Mouse (Mus musculus): ENCODE measurements at regions not wholly inside any gene's neighbourhood (a gene's known extent, or its start where the extent isn't known, plus 50 kb on each side); places are given as distances from the start of the nearest gene placed in this dataset.

GRCm38 (mm10) chr12:54361762-54362161 lies 158.1 kb upstream of the Egln3 start:
- TF ChIP-seq MAFK (IDR thresholded peaks at IDR 0.05; ENCODE audit: insufficient read depth, low read depth, low read length) (no peak), CHD2 (IDR thresholded peaks at IDR 0.05; ENCODE audit: low read depth, low read length) (no peak), ZNF384 (IDR thresholded peaks at IDR 0.05; ENCODE audit: low read depth, low read length) (no peak), HCFC1 (IDR thresholded peaks at IDR 0.05; ENCODE audit: borderline replicate concordance, insufficient read depth, low read length) (no peak), ZC3H11A (IDR thresholded peaks at IDR 0.05; ENCODE audit: borderline replicate concordance, low read depth, low read length) (no peak)
- no peak overlapping the region for H3K9ac ChIP-seq (ENCODE audit: insufficient read depth, low read depth, low read length, poor library complexity, severe bottlenecking)

GRCm38 (mm10) chr12:54354187-54354586 lies 150.5 kb upstream of the Egln3 start:
- no peak overlapping the region for H3K4me3 ChIP-seq (ENCODE audit: insufficient read depth in 1 of 2, low read depth in 1 of 2, low read length in 2 of 2, poor library complexity in 1 of 2, severe bottlenecking in 1 of 2)
- peaks cover 5% of the 10 kb centered on the region; the same call in 1 of the 2 replicates for H3K9me3 ChIP-seq (ENCODE audit: control insufficient read depth, insufficient read depth, low read depth, low read length)
- peaks cover 2 to 8% of the 10 kb centered on the region in 2 experiments; a peak in 3 of 4 replicates for H3K4me1 ChIP-seq (ENCODE audit: control insufficient read depth in 2 of 2, insufficient read depth in 2 of 2, low read length in 2 of 2, poor library complexity in 1 of 2)
- H3K27ac ChIP-seq (ENCODE audit: insufficient read depth, low read depth, low read length, poor library complexity, severe bottlenecking), result no peak overlapping the region
- H3K36me3 ChIP-seq (ENCODE audit: control insufficient read depth, insufficient read depth, low read length, poor library complexity, severe bottlenecking), result no peaks in the 10 kb centered on the region; the same call in 1 of the 2 replicates
- DNase-seq (ENCODE audit: low read depth, low spot score), result no peak
- in situ Hi-C loops (cut with MboI; ENCODE audit: low sequenced_read_pairs in 2 of 2, unreplicated experiment in 2 of 2), result no loop called here
- H3K9ac ChIP-seq (ENCODE audit: insufficient read depth, low read depth, low read length, poor library complexity, severe bottlenecking), result no peak overlapping the region
- no peak for TF ChIP-seq ZC3H11A (IDR thresholded peaks at IDR 0.05; ENCODE audit: borderline replicate concordance, low read depth, low read length)
- TF ChIP-seq CHD2 (IDR thresholded peaks at IDR 0.05; ENCODE audit: low read depth, low read length), result no peak
- no peak for TF ChIP-seq ZNF384 (IDR thresholded peaks at IDR 0.05; ENCODE audit: low read depth, low read length)
- TF ChIP-seq MAFK (IDR thresholded peaks at IDR 0.05; ENCODE audit: insufficient read depth, low read depth, low read length), result no peak
- no peak for TF ChIP-seq HCFC1 (IDR thresholded peaks at IDR 0.05; ENCODE audit: borderline replicate concordance, insufficient read depth, low read length)

More at GRCm38 (mm10) chr12:54361762-54362161, 158.1 kb upstream of the Egln3 start:
- Histone ChIP-seq H3K27ac (ENCODE audit: insufficient read depth, low read depth, low read length, poor library complexity, severe bottlenecking) (no peak overlapping the region), H3K36me3 (ENCODE audit: control insufficient read depth, insufficient read depth, low read length, poor library complexity, severe bottlenecking) (no peaks in the 10 kb centered on the region; the same call in none of the 2 replicates), H3K9me3 (ENCODE audit: control insufficient read depth, insufficient read depth, low read depth, low read length) (peaks cover 15% of the 10 kb centered on the region), H3K4me3 (ENCODE audit: insufficient read depth in 1 of 2, low read depth in 1 of 2, low read length in 2 of 2, poor library complexity in 1 of 2, severe bottlenecking in 1 of 2) (no peak overlapping the region), H3K4me1 (ENCODE audit: control insufficient read depth in 2 of 2, insufficient read depth in 2 of 2, low read length in 2 of 2, poor library complexity in 1 of 2) (no peaks in the 10 kb centered on the region)
- in situ Hi-C loops (cut with MboI; ENCODE audit: low sequenced_read_pairs in 2 of 2, unreplicated experiment in 2 of 2), result no loop called here
- no peak for DNase-seq (ENCODE audit: low read depth, low spot score)

- DNase-seq (ENCODE audit: low read depth, low spot score), result no peak
- no peaks in the 10 kb centered on the region; the same call in 1 of the 2 replicates for H3K36me3 ChIP-seq (ENCODE audit: control insufficient read depth, insufficient read depth, low read length, poor library complexity, severe bottlenecking)
- H3K27ac ChIP-seq (ENCODE audit: insufficient read depth, low read depth, low read length, poor library complexity, severe bottlenecking), result no peak overlapping the region
- in situ Hi-C loops (cut with MboI; ENCODE audit: low sequenced_read_pairs in 2 of 2, unreplicated experiment in 2 of 2), result no loop called here
- TF ChIP-seq ZC3H11A (IDR thresholded peaks at IDR 0.05; ENCODE audit: borderline replicate concordance, low read depth, low read length) (no peak), ZNF384 (IDR thresholded peaks at IDR 0.05; ENCODE audit: low read depth, low read length) (no peak), MAFK (IDR thresholded peaks at IDR 0.05; ENCODE audit: insufficient read depth, low read depth, low read length) (no peak), HCFC1 (IDR thresholded peaks at IDR 0.05; ENCODE audit: borderline replicate concordance, insufficient read depth, low read length) (no peak), CHD2 (IDR thresholded peaks at IDR 0.05; ENCODE audit: low read depth, low read length) (no peak)
- H3K4me1 ChIP-seq (ENCODE audit: control insufficient read depth in 2 of 2, insufficient read depth in 2 of 2, low read length in 2 of 2, poor library complexity in 1 of 2), result peaks cover 2 to 8% of the 10 kb centered on the region in 2 experiments; a peak in 3 of 4 replicates
- peaks cover 5% of the 10 kb centered on the region; the same call in 1 of the 2 replicates for H3K9me3 ChIP-seq (ENCODE audit: control insufficient read depth, insufficient read depth, low read depth, low read length)
- H3K4me3 ChIP-seq (ENCODE audit: insufficient read depth in 1 of 2, low read depth in 1 of 2, low read length in 2 of 2, poor library complexity in 1 of 2, severe bottlenecking in 1 of 2), result no peak overlapping the region
- H3K9ac ChIP-seq (ENCODE audit: insufficient read depth, low read depth, low read length, poor library complexity, severe bottlenecking), result no peak overlapping the region
Observed at GRCm38 (mm10) chr12:54353694-54354093, 150.0 kb upstream of the Egln3 start.

- no peak for DNase-seq (ENCODE audit: low read depth, low spot score)
- in situ Hi-C loops (cut with MboI; ENCODE audit: low sequenced_read_pairs in 2 of 2, unreplicated experiment in 2 of 2), result no loop called here
- TF ChIP-seq HCFC1 (IDR thresholded peaks at IDR 0.05; ENCODE audit: borderline replicate concordance, insufficient read depth, low read length), result no peak
- TF ChIP-seq ZC3H11A (IDR thresholded peaks at IDR 0.05; ENCODE audit: borderline replicate concordance, low read depth, low read length), result no peak
- Histone ChIP-seq H3K4me1 (ENCODE audit: control insufficient read depth in 2 of 2, insufficient read depth in 2 of 2, low read length in 2 of 2, poor library complexity in 1 of 2) (peaks cover 2 to 8% of the 10 kb centered on the region in 2 experiments; a peak in 3 of 4 replicates), H3K27ac (ENCODE audit: insufficient read depth, low read depth, low read length, poor library complexity, severe bottlenecking) (no peak overlapping the region), H3K9me3 (ENCODE audit: control insufficient read depth, insufficient read depth, low read depth, low read length) (peaks cover 5% of the 10 kb centered on the region; the same call in 1 of the 2 replicates), H3K36me3 (ENCODE audit: control insufficient read depth, insufficient read depth, low read length, poor library complexity, severe bottlenecking) (no peaks in the 10 kb centered on the region; the same call in 1 of the 2 replicates), H3K4me3 (ENCODE audit: insufficient read depth in 1 of 2, low read depth in 1 of 2, low read length in 2 of 2, poor library complexity in 1 of 2, severe bottlenecking in 1 of 2) (no peak overlapping the region), H3K9ac (ENCODE audit: insufficient read depth, low read depth, low read length, poor library complexity, severe bottlenecking) (no peak overlapping the region)
Observed at GRCm38 (mm10) chr12:54352963-54353606, 149.4 kb upstream of the Egln3 start.
